Mouse (Mus musculus): ENCODE results near the gene Usp1.

- TF ChIP-seq CTCF (IDR thresholded peaks at IDR 0.05; ENCODE audit: low read depth) (no peak), EP300 (optimal IDR thresholded peaks at IDR 0.05) (no peak)
These were observed at the start of gene Usp1 for GRCm38 (mm10) chr4:98923568-98924070.
